Mouse (Mus musculus) cerebellum, postnatal 10 days (tissue): Measurements from ENCODE around the gene Slc25a45.

Experiments used
- DNase-seq, 2 experiments: peaks; one replicate each; pipeline ENCODE4 v3.0.0; 2021; ENCODE audit warnings: mixed read lengths in 2 of 2

The Slc25a45 gene

GRCm38 (mm10) chr19:5840890-5841388 lies 36.7 kb upstream of the Slc25a45 start:
- DNase-seq: no peak

- DNase-seq: no peak
Measured at GRCm38 (mm10) chr19:5841389-5841946, 36.1 kb upstream of the Slc25a45 start.

GRCm38 (mm10) chr19:5841999-5842784 lies 35.4 kb upstream of the Slc25a45 start:
- DNase-seq: no peak

GRCm38 (mm10) chr19:5842785-5843730 lies 34.5 kb upstream of the Slc25a45 start:
- no peak for DNase-seq

- DNase-seq: peak in 1 of 2 experiments; percentile 38
Measured at GRCm38 (mm10) chr19:5843781-5844691, 33.6 kb upstream of the Slc25a45 start.

- DNase-seq: no peak
Measured at GRCm38 (mm10) chr19:5844831-5845318, 32.7 kb upstream of the Slc25a45 start.

- DNase-seq: peak; percentile 96 to 97
Measured at GRCm38 (mm10) chr19:5845319-5846135, 32.1 kb upstream of the Slc25a45 start.

GRCm38 (mm10) chr19:5846154-5846553 lies 31.5 kb upstream of the Slc25a45 start:
- DNase-seq: peak; percentile 67 to 74

- DNase-seq: peak; percentile 87 to 89
Measured at GRCm38 (mm10) chr19:5846557-5847305, 30.9 kb upstream of the Slc25a45 start.

GRCm38 (mm10) chr19:5847306-5847796 lies 30.3 kb upstream of the Slc25a45 start:
- DNase-seq: peak; percentile 41 to 62

GRCm38 (mm10) chr19:5848032-5848825 lies 29.4 kb upstream of the Slc25a45 start:
- DNase-seq: peak; percentile 75 to 77

GRCm38 (mm10) chr19:5848826-5849672 lies 28.6 kb upstream of the Slc25a45 start:
- DNase-seq: peak; percentile 51 to 56

- DNase-seq: peak; percentile 96 to 99
Measured at GRCm38 (mm10) chr19:5849843-5850527, 27.6 kb upstream of the Slc25a45 start.

GRCm38 (mm10) chr19:5850860-5851259 lies 26.7 kb upstream of the Slc25a45 start:
- DNase-seq: no peak

GRCm38 (mm10) chr19:5851481-5851971 lies 26.1 kb upstream of the Slc25a45 start:
- DNase-seq: no peak

GRCm38 (mm10) chr19:5852035-5852722 lies 25.4 kb upstream of the Slc25a45 start:
- DNase-seq: no peak

GRCm38 (mm10) chr19:5856604-5857003 lies 21.0 kb upstream of the Slc25a45 start:
- DNase-seq: no peak
